ENCODE assay signal across 8 mouse cellular contexts in the genomic region with DNA sequence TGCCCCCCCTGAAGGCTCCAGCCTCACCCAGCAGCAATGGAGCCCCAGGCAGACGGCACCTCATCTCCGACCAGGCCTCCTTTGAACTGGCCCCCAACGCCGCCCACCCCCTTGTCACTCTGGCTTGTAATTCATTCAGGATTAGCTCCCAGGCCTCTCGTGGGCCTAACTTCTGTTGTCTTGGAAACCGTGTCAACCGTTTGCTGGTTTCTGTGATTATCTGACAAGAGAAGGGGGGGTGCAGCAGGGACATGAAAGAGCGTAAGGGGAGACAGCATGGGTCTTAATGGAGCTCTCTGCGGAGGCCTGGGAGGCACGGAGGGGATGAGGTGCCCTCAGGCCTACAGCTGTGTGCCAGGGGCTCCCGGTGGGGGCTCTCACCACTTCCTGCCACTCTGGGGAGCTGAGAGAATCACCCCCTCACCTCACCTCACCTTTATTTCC.
DNase-seq lines count a peak whose midpoint lies in the region; ATAC-seq and TF ChIP-seq lines count a peak whose summit lies in the region.

No protein-coding gene starts in this region.

- DNase-seq in heart, adult 11 months = no peak
- DNase-seq in brain, embryonic 14.5 days (ENCODE audit: low read depth) = peak; percentile 90
- DNase-seq in limb, embryonic 10.5 days (ENCODE audit: low spot score) = no peak
- DNase-seq in frontal cortex, postnatal 14 days (ENCODE audit: low spot score in 2 of 2) = no peak
- DNase-seq in left cerebral cortex, adult 18-20 months (ENCODE audit: low spot score in 2 of 2) = no peak
- DNase-seq in cerebellum, postnatal 36 days = no peak

- no peaks in the 10 kb centered on the region for H3K9me3 ChIP-seq in heart, embryonic 11.5 days (replicated peaks; ENCODE audit: control insufficient read depth, low read length)
- H3K9me3 ChIP-seq in limb, embryonic 10.5 days (replicated peaks) = no peaks in the 10 kb centered on the region
- H3K9me3 ChIP-seq in neural tube, embryonic 13.5 days = no peaks in the 10 kb centered on the region

- H3K4me3 ChIP-seq in heart, embryonic 11.5 days (ENCODE audit: low read depth, low read length) = peak overlapping the region; percentile 48; the same call in 1 of the 2 replicates
- 0 out of 2 replicates have a peak overlapping the region, but pooled peaks have one; percentile 12 for H3K4me3 ChIP-seq in limb, embryonic 10.5 days
- H3K4me3 ChIP-seq in neural tube, embryonic 13.5 days = no peak overlapping the region

- no peak for TF ChIP-seq POLR2A in brain, embryonic 14.5 days (IDR thresholded peaks at IDR 0.05; ENCODE audit: borderline replicate concordance, extremely low read depth, insufficient read depth, insufficient read length, poor library complexity, severe bottlenecking)

- peak overlapping the region; percentile 50; the same call in 1 of the 2 replicates for H3K9ac ChIP-seq in heart, embryonic 11.5 days (ENCODE audit: low read depth, low read length)
- H3K9ac ChIP-seq in neural tube, embryonic 13.5 days = peak overlapping the region; percentile 52

- no peak for TF ChIP-seq CTCF in brain, embryonic 14.5 days (IDR thresholded peaks at IDR 0.05; ENCODE audit: borderline replicate concordance, extremely low read depth, insufficient read depth, insufficient read length)

- WGBS in heart, embryonic 11.5 days (ENCODE audit: insufficient replicate concordance) = 21% methylated on average over 11 of the region's 11 CpGs
- 7% methylated on average over 11 of the region's 11 CpGs for WGBS in limb, embryonic 10.5 days
- 11% methylated on average over 11 of the region's 11 CpGs for WGBS in neural tube, embryonic 13.5 days

- ATAC-seq in heart, embryonic 11.5 days (replicated peaks; ENCODE audit: insufficient number of reproducible peaks, low FRiP score, low TSS enrichment) = no peak
- no peak for ATAC-seq in neural tube, embryonic 13.5 days (ENCODE audit: low read depth)

- no peaks in the 10 kb centered on the region for H3K27me3 ChIP-seq in heart, embryonic 11.5 days (ENCODE audit: control insufficient read depth, insufficient read depth, low read length)
- H3K27me3 ChIP-seq in limb, embryonic 10.5 days (ENCODE audit: low read depth, poor library complexity, severe bottlenecking) = peaks cover 16% of the 10 kb centered on the region; the same call in 1 of the 2 replicates
- no peaks in the 10 kb centered on the region for H3K27me3 ChIP-seq in neural tube, embryonic 13.5 days

- peak overlapping the region; percentile 98 for H3K27ac ChIP-seq in heart, embryonic 11.5 days (ENCODE audit: low read depth, low read length)
- peak overlapping the region; percentile 51 for H3K27ac ChIP-seq in limb, embryonic 10.5 days
- peak overlapping the region; percentile 70 for H3K27ac ChIP-seq in neural tube, embryonic 13.5 days (replicated peaks)

- H3K4me1 ChIP-seq in heart, embryonic 11.5 days (ENCODE audit: control insufficient read depth, insufficient read depth, low read length) = peaks cover 78% of the 10 kb centered on the region
- H3K4me1 ChIP-seq in limb, embryonic 10.5 days = peaks cover 93% of the 10 kb centered on the region
- peaks cover 98% of the 10 kb centered on the region for H3K4me1 ChIP-seq in neural tube, embryonic 13.5 days (replicated peaks)

- peak overlapping the region; percentile 83 for H3K4me2 ChIP-seq in heart, embryonic 11.5 days
- peak overlapping the region; percentile 44 for H3K4me2 ChIP-seq in neural tube, embryonic 13.5 days

- no peaks in the 10 kb centered on the region for H3K36me3 ChIP-seq in heart, embryonic 11.5 days (ENCODE audit: control insufficient read depth, insufficient read depth, low read length)
- H3K36me3 ChIP-seq in limb, embryonic 10.5 days = no peaks in the 10 kb centered on the region; the same call in 1 of the 2 replicates
- no peaks in the 10 kb centered on the region for H3K36me3 ChIP-seq in neural tube, embryonic 13.5 days
